Mouse (Mus musculus): ENCODE measurements around the gene Pi4k2a.

DNA sequence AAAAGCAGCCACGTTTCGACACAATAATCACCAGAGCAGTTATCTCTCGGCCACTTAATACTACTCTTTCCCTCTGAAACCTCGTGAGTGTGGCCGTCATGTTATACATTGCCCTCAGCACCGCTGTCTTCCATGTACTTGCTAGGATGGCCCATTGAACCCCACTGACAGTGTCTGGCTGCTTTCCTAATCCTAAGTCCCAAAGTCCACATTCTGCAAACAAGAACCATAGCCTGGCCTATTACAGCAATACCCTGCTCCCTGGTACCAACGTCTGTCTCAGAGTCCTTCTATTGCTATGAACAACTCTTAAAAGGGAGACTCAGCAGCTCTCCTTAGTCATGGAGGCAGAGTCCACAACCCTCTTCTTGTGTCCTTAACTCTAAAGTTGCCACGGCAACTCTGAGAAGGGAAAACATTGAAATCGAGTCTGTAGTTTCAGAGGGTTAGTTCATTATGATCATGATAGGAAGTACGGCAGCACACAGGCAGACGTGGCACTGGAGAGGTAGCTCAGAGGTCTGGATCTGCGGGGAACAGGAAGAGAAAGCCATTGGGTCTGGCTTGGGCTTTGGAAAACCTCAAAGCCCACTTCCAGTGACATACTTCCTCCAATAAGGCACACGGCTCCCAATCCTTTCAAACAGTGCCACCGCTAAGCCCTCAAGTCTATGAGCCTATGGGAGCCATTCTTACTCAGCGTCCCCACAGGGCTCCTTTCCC, 18.2 kb upstream of the Pi4k2a start:
- TF ChIP-seq CTCF (IDR thresholded peaks at IDR 0.05; ENCODE audit: low read depth) = no peak
- no peak for TF ChIP-seq EP300 (IDR thresholded peaks at IDR 0.05; ENCODE audit: low read depth)
